Mouse (Mus musculus): ENCODE measurements around the gene Nlk. TPM values are rescaled to one million over a fixed set of nuclear protein-coding genes. Genes with fewer than 3 reads are reported as not detected.

Nlk gene
- polyA plus RNA-seq, 1 experiment: 52.6 TPM

GRCm38 (mm10) chr11:78736877-78737408 lies 39.8 kb upstream of the Nlk start:
- TF ChIP-seq POLR2A (IDR thresholded peaks at IDR 0.05; ENCODE audit: control insufficient read depth, extremely low read depth, insufficient read depth, low read length, poor library complexity) (no peak), CTCF (IDR thresholded peaks at IDR 0.05; ENCODE audit: borderline replicate concordance, control insufficient read depth, extremely low read depth, insufficient read depth, low read length, poor library complexity) (no peak)
- Histone ChIP-seq H3K4me1 (replicated peaks; ENCODE audit: control insufficient read depth, insufficient read depth, low read length) (no peaks in the 10 kb centered on the region), H3K27me3 (ENCODE audit: control insufficient read depth, insufficient read depth, low read length) (no peaks in the 10 kb centered on the region), H3K36me3 (ENCODE audit: control insufficient read depth, insufficient read depth, low read length) (no peaks in the 10 kb centered on the region), H3K27ac (ENCODE audit: control insufficient read depth, insufficient read depth, low read length) (no peak overlapping the region), H3K4me3 (ENCODE audit: control insufficient read depth, insufficient read depth, low read length) (no peak overlapping the region)
- DNase-seq: no peak
- WGBS: 82% methylated on average over 3 of the region's 3 CpGs

- no peaks in the 10 kb centered on the region for H3K27me3 ChIP-seq (ENCODE audit: control insufficient read depth, insufficient read depth, low read length)
- H3K4me3 ChIP-seq (ENCODE audit: control insufficient read depth, insufficient read depth, low read length): no peak overlapping the region
- 98% methylated on average over 1 of the region's 1 CpGs for WGBS
- no peak for DNase-seq
- TF ChIP-seq CTCF (IDR thresholded peaks at IDR 0.05; ENCODE audit: borderline replicate concordance, control insufficient read depth, extremely low read depth, insufficient read depth, low read length, poor library complexity) (no peak), POLR2A (IDR thresholded peaks at IDR 0.05; ENCODE audit: control insufficient read depth, extremely low read depth, insufficient read depth, low read length, poor library complexity) (no peak)
- H3K36me3 ChIP-seq (ENCODE audit: control insufficient read depth, insufficient read depth, low read length): no peaks in the 10 kb centered on the region
- no peaks in the 10 kb centered on the region for H3K4me1 ChIP-seq (replicated peaks; ENCODE audit: control insufficient read depth, insufficient read depth, low read length)
- H3K27ac ChIP-seq (ENCODE audit: control insufficient read depth, insufficient read depth, low read length): no peak overlapping the region
Measured at GRCm38 (mm10) chr11:78735168-78735567, 38.0 kb upstream of the Nlk start.

DNA sequence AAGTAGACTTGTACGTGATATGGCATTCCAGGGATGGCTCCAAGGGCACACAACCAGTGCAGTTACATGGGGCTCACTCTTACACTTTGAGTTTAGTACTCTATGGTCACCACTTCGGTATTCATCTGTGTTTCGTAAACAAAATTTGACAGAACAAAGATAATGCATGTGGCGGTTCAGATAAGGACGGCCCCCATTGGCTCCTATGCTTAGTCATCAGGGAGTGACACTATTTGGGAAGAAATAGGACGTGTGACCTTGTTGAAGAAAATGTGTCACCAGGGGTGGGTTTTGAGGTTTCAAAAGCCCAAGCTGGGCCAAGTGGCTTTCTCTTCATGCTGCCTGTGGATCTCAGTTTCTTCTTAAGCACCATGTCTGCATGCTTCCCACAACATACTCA lies 35.4 kb upstream of the Nlk start:
- 91% methylated on average over 6 of the region's 6 CpGs for WGBS
- no peaks in the 10 kb centered on the region for H3K36me3 ChIP-seq (ENCODE audit: control insufficient read depth, insufficient read depth, low read length)
- H3K4me3 ChIP-seq (ENCODE audit: control insufficient read depth, insufficient read depth, low read length): no peak overlapping the region

DNA sequence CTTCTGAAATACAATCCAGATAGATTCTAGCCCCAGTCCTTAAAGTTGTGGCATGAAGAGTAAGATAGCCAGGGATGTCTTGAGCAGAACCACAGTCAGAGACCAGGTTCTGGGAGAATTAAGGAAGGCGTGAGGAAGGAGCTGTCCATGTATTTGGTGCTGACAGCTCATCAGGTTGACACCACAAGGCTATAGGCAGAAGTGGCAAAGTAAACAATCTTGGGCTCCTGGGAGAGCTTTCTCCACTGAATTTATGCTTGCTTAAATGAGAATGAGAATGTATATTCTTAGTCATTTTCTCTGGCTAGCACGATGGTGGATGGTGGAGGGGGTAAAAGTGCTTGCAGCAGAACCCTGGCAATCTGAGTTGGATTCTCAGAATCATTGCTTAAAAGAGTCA lies 33.7 kb upstream of the Nlk start:
- H3K36me3 ChIP-seq (ENCODE audit: control insufficient read depth, insufficient read depth, low read length): no peaks in the 10 kb centered on the region
- no peak overlapping the region for H3K27ac ChIP-seq (ENCODE audit: control insufficient read depth, insufficient read depth, low read length)
- 28% methylated on average over 2 of the region's 2 CpGs for WGBS
- TF ChIP-seq CTCF (IDR thresholded peaks at IDR 0.05; ENCODE audit: borderline replicate concordance, control insufficient read depth, extremely low read depth, insufficient read depth, low read length, poor library complexity) (no peak), POLR2A (IDR thresholded peaks at IDR 0.05; ENCODE audit: control insufficient read depth, extremely low read depth, insufficient read depth, low read length, poor library complexity) (no peak)
- DNase-seq: no peak
- H3K4me3 ChIP-seq (ENCODE audit: control insufficient read depth, insufficient read depth, low read length): no peak overlapping the region
- no peaks in the 10 kb centered on the region for H3K4me1 ChIP-seq (replicated peaks; ENCODE audit: control insufficient read depth, insufficient read depth, low read length)
- H3K27me3 ChIP-seq (ENCODE audit: control insufficient read depth, insufficient read depth, low read length): no peaks in the 10 kb centered on the region

More for the DNA sequence above, 35.4 kb upstream of the Nlk start:
- no peak for DNase-seq
- H3K27ac ChIP-seq (ENCODE audit: control insufficient read depth, insufficient read depth, low read length): no peak overlapping the region
- no peaks in the 10 kb centered on the region for H3K27me3 ChIP-seq (ENCODE audit: control insufficient read depth, insufficient read depth, low read length)
- TF ChIP-seq POLR2A (IDR thresholded peaks at IDR 0.05; ENCODE audit: control insufficient read depth, extremely low read depth, insufficient read depth, low read length, poor library complexity) (no peak), CTCF (IDR thresholded peaks at IDR 0.05; ENCODE audit: borderline replicate concordance, control insufficient read depth, extremely low read depth, insufficient read depth, low read length, poor library complexity) (no peak)
- H3K4me1 ChIP-seq (replicated peaks; ENCODE audit: control insufficient read depth, insufficient read depth, low read length): no peaks in the 10 kb centered on the region

DNA sequence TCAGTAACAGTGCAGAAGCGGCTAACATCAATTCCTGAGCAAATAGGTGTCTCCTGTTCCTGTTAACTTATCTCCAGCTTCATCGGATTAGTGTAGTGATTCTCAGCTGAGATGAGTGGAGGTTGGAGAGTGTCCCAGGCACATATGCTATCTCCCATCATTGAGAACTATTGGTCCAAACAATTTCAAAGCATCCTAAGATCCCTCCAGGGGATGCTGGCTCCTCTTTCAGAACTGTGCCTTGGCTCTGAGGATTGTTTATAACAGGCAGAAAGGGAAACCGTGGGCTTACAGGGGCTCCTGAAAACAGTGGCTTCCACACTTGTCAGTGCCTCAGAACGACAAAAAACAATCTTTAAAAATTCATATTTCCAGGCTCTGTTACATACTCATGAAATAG lies 30.9 kb upstream of the Nlk start:
- TF ChIP-seq CTCF (IDR thresholded peaks at IDR 0.05; ENCODE audit: borderline replicate concordance, control insufficient read depth, extremely low read depth, insufficient read depth, low read length, poor library complexity) (no peak), POLR2A (IDR thresholded peaks at IDR 0.05; ENCODE audit: control insufficient read depth, extremely low read depth, insufficient read depth, low read length, poor library complexity) (no peak)
- H3K27ac ChIP-seq (ENCODE audit: control insufficient read depth, insufficient read depth, low read length): no peak overlapping the region
- DNase-seq: no peak
- no peaks in the 10 kb centered on the region for H3K36me3 ChIP-seq (ENCODE audit: control insufficient read depth, insufficient read depth, low read length)
- WGBS: 79% methylated on average over 4 of the region's 4 CpGs
- no peaks in the 10 kb centered on the region for H3K4me1 ChIP-seq (replicated peaks; ENCODE audit: control insufficient read depth, insufficient read depth, low read length)
- H3K27me3 ChIP-seq (ENCODE audit: control insufficient read depth, insufficient read depth, low read length): no peaks in the 10 kb centered on the region
- no peak overlapping the region for H3K4me3 ChIP-seq (ENCODE audit: control insufficient read depth, insufficient read depth, low read length)

GRCm38 (mm10) chr11:78726366-78726765 lies 29.2 kb upstream of the Nlk start:
- TF ChIP-seq CTCF (IDR thresholded peaks at IDR 0.05; ENCODE audit: borderline replicate concordance, control insufficient read depth, extremely low read depth, insufficient read depth, low read length, poor library complexity) (no peak), POLR2A (IDR thresholded peaks at IDR 0.05; ENCODE audit: control insufficient read depth, extremely low read depth, insufficient read depth, low read length, poor library complexity) (no peak)
- no peak overlapping the region for H3K27ac ChIP-seq (ENCODE audit: control insufficient read depth, insufficient read depth, low read length)
- no peaks in the 10 kb centered on the region for H3K27me3 ChIP-seq (ENCODE audit: control insufficient read depth, insufficient read depth, low read length)
- H3K4me1 ChIP-seq (replicated peaks; ENCODE audit: control insufficient read depth, insufficient read depth, low read length): no peaks in the 10 kb centered on the region
- no peaks in the 10 kb centered on the region for H3K36me3 ChIP-seq (ENCODE audit: control insufficient read depth, insufficient read depth, low read length)
- 82% methylated on average over 3 of the region's 3 CpGs for WGBS
- no peak for DNase-seq
- H3K4me3 ChIP-seq (ENCODE audit: control insufficient read depth, insufficient read depth, low read length): no peak overlapping the region

GRCm38 (mm10) chr11:78724792-78725191 lies 27.6 kb upstream of the Nlk start:
- H3K27ac ChIP-seq (ENCODE audit: control insufficient read depth, insufficient read depth, low read length): no peak overlapping the region
- H3K4me3 ChIP-seq (ENCODE audit: control insufficient read depth, insufficient read depth, low read length): no peak overlapping the region
- H3K4me1 ChIP-seq (replicated peaks; ENCODE audit: control insufficient read depth, insufficient read depth, low read length): no peaks in the 10 kb centered on the region
- no peaks in the 10 kb centered on the region for H3K36me3 ChIP-seq (ENCODE audit: control insufficient read depth, insufficient read depth, low read length)
- TF ChIP-seq POLR2A (IDR thresholded peaks at IDR 0.05; ENCODE audit: control insufficient read depth, extremely low read depth, insufficient read depth, low read length, poor library complexity): no peak
- TF ChIP-seq CTCF (IDR thresholded peaks at IDR 0.05; ENCODE audit: borderline replicate concordance, control insufficient read depth, extremely low read depth, insufficient read depth, low read length, poor library complexity): no peak
- 91% methylated on average over 1 of the region's 1 CpGs for WGBS
- H3K27me3 ChIP-seq (ENCODE audit: control insufficient read depth, insufficient read depth, low read length): no peaks in the 10 kb centered on the region
- DNase-seq: no peak

Measured in thymus, adult 2 months (tissue).